Mouse (Mus musculus) heart, embryonic 16.5 days (tissue): ENCODE data around the gene Prkd2. TPM values are rescaled to one million over a fixed set of nuclear protein-coding genes. Genes with fewer than 3 reads are reported as not detected.
A peak's percentile ranks its signal among the peaks of the same experiment; 100 is the strongest.

Experiments
- ATAC-seq: fragments of 200-750 bp; cut with Nextera tagmentation; replicated peaks from 2 replicates; pipeline ENCODE4 v1.8.0; 2017; ENCODE audit warnings: moderate number of reproducible peaks; ENCODE audit not compliant: insufficient read depth, low FRiP score; ENCODE audit errors: extremely low read depth
- H3K27ac ChIP-seq: fragments of 300-500 bp; sonication (generic); 2 replicates; pipeline ENCODE4 v1.5.1; 2014; ENCODE audit warnings: mild to moderate bottlenecking, low read length, control low read depth, moderate library complexity
- H3K27me3 ChIP-seq: fragments of 300-500 bp; sonication (generic); 2 replicates; pipeline ENCODE4 v1.6.1; 2014; ENCODE audit warnings: low read length, mixed read lengths; ENCODE audit not compliant: control insufficient read depth, insufficient read depth
- H3K36me3 ChIP-seq: fragments of 300-500 bp; sonication (generic); 2 replicates; pipeline ENCODE4 v1.6.1; 2014; ENCODE audit not compliant: control insufficient read depth, insufficient read depth
- H3K4me1 ChIP-seq: fragments of 300-500 bp; sonication (generic); 2 replicates; pipeline ENCODE4 v1.6.1; 2014; ENCODE audit warnings: low read length, mixed read lengths; ENCODE audit not compliant: control insufficient read depth, insufficient read depth
- H3K4me2 ChIP-seq: fragments of 300-500 bp; sonication (generic); 2 replicates; pipeline ENCODE4 v1.6.1; 2014; ENCODE audit warnings: low read depth, mild to moderate bottlenecking, control low read depth, low read length
- H3K4me3 ChIP-seq: fragments of 300-500 bp; sonication (generic); 2 replicates; pipeline ENCODE4 v1.5.1; 2014; ENCODE audit warnings: mild to moderate bottlenecking, control low read depth, low read length
- H3K9ac ChIP-seq: fragments of 300-500 bp; sonication (generic); 2 replicates; pipeline ENCODE4 v1.6.1; 2014; ENCODE audit warnings: low read length, control low read depth
- H3K9me3 ChIP-seq: fragments of 300-500 bp; sonication (generic); replicated peaks from 2 replicates; pipeline ENCODE4 v1.6.1; 2016; ENCODE audit warnings: low read length; ENCODE audit not compliant: control insufficient read depth
- WGBS: fragments of 180-500 bp; shearing (Covaris S2); extraction: QIAGEN DNeasy Blood & Tissue Kit; methylation state at CpG from one replicate; pipeline ENCODE4 v1.1.7; 2014; 5-methylcytosine and 5-hydroxymethylcytosine counted together
- polyA plus RNA-seq: library from polyadenylated mRNA; unstranded; fragments of >200 nt; fragmentation: Nextera tagmentation; extraction: Ambion mirVana; gene quantifications from 2 replicates; pipeline ENCODE4 v1.2.1, GENCODE M21; 2015

The Prkd2 gene
- polyA plus RNA-seq, 1 experiment from 2014 or later: 15.4 TPM

- peak overlapping the region; percentile 37; the same call in 1 of the 2 replicates for H3K9ac ChIP-seq
Observed at GRCm38 (mm10) chr7:16919395-16920149, 76.9 kb downstream of the Prkd2 start.

More at GRCm38 (mm10) chr7:16919395-16920149, 76.9 kb downstream of the Prkd2 start:
- 0 out of 2 replicates have a peak overlapping the region, but pooled peaks have one; percentile 25 for H3K27ac ChIP-seq
- no peak for ATAC-seq
- peaks cover 39% of the 10 kb centered on the region for H3K36me3 ChIP-seq
- H3K4me3 ChIP-seq: no peak overlapping the region
- no peaks in the 10 kb centered on the region for H3K9me3 ChIP-seq
- no peaks in the 10 kb centered on the region for H3K27me3 ChIP-seq
- 77% methylated on average over 13 of the region's 13 CpGs for WGBS
- H3K4me2 ChIP-seq: no peak overlapping the region
- peaks cover 45% of the 10 kb centered on the region for H3K4me1 ChIP-seq

Other genes with a start within 250 kb of the Prkd2 start
- gene Arhgap35, start 227.9 kb upstream of the Prkd2 start, polyA plus RNA-seq: 12.9 and 16.0 TPM in 2 replicates
- 0.86 and 1.0 TPM in 2 replicates for gene Ceacam15, start 167.2 kb upstream of the Prkd2 start, polyA plus RNA-seq
- gene Ceacam9, start 121.0 kb upstream of the Prkd2 start, polyA plus RNA-seq: 0.33 TPM in 1 of 2 replicates, not detected in the other
- gene Ap2s1, start 104.5 kb upstream of the Prkd2 start, polyA plus RNA-seq: 218 and 242 TPM in 2 replicates
- 45.4 and 47.6 TPM in 2 replicates for gene Slc1a5, start 61.6 kb upstream of the Prkd2 start, polyA plus RNA-seq
- 88.8 and 92.5 TPM in 2 replicates for gene Strn4, start 27.0 kb upstream of the Prkd2 start, polyA plus RNA-seq
- 33.0 and 33.9 TPM in 2 replicates for gene Fkrp, start 26.2 kb upstream of the Prkd2 start, polyA plus RNA-seq
- gene Dact3, start 32.4 kb downstream of the Prkd2 start, polyA plus RNA-seq: 2.8 and 3.1 TPM in 2 replicates
- gene Gng8, start 48.9 kb downstream of the Prkd2 start, polyA plus RNA-seq: 2.9 and 3.7 TPM in 2 replicates
- 1.4 and 1.5 TPM in 2 replicates for gene Ptgir, start 63.6 kb downstream of the Prkd2 start, polyA plus RNA-seq
- 112 and 128 TPM in 2 replicates for gene Calm3, start 81.2 kb downstream of the Prkd2 start, polyA plus RNA-seq
- gene Pnmal2, start 101.8 kb downstream of the Prkd2 start, polyA plus RNA-seq: 5.6 and 6.0 TPM in 2 replicates
- gene Pnmal1, start 116.8 kb downstream of the Prkd2 start, polyA plus RNA-seq: 0.09 TPM in 2 replicates
- gene Gm42372, start 140.2 kb downstream of the Prkd2 start, polyA plus RNA-seq: 0.07 and 0.09 TPM in 2 replicates
- gene Ccdc8, start 149.8 kb downstream of the Prkd2 start, polyA plus RNA-seq: 45.1 and 47.4 TPM in 2 replicates
- gene Ppp5c, start 185.0 kb downstream of the Prkd2 start, polyA plus RNA-seq: 105 and 108 TPM in 2 replicates
- gene Hif3a, start 219.5 kb downstream of the Prkd2 start, polyA plus RNA-seq: 36.3 and 43.4 TPM in 2 replicates
- 0.17 and 0.22 TPM in 2 replicates for gene Psg16, start 231.1 kb downstream of the Prkd2 start, polyA plus RNA-seq